Mouse (Mus musculus) embryonic fibroblast, embryonic 13.5 days (primary cell): ENCODE data around the gene Tceal5. TPM values are rescaled to one million over a fixed set of nuclear protein-coding genes. Genes with fewer than 3 reads are reported as not detected.

Source experiments
- H3K27ac ChIP-seq: 2 replicates; pipeline ENCODE4 v1.5.1; 2012; ENCODE audit warnings: low read length, control low read depth, inconsistent platforms; ENCODE audit not compliant: insufficient read depth
- H3K4me1 ChIP-seq: 2 replicates; pipeline ENCODE4 v1.6.1; 2011; ENCODE audit warnings: low read length; ENCODE audit not compliant: control insufficient read depth, insufficient read depth
- H3K4me3 ChIP-seq: 2 replicates; pipeline ENCODE4 v1.5.1; 2011; ENCODE audit warnings: mild to moderate bottlenecking, control low read depth, low read length; ENCODE audit not compliant: insufficient read depth
- CTCF ChIP-seq: IDR thresholded peaks from 2 replicates; pipeline ENCODE4 v1.5.1; 2011; ENCODE audit warnings: mild to moderate bottlenecking, control low read depth, low read length, moderate library complexity, borderline replicate concordance; ENCODE audit not compliant: insufficient read depth
- POLR2A ChIP-seq: IDR thresholded peaks from 2 replicates; pipeline ENCODE4 v1.6.1; 2011; ENCODE audit warnings: low read depth, mild to moderate bottlenecking, control low read depth, low read length, moderate library complexity
- polyA plus RNA-seq: library from polyadenylated mRNA; stranded (reverse); fragments of >200 nt; gene quantifications from 2 replicates; pipeline ENCODE4 v1.2.4, GENCODE M21; 2011; ENCODE audit warnings: low read depth; ENCODE audit not compliant: missing spikeins, insufficient read length

The Tceal5 gene
- polyA plus RNA-seq, 1 experiment: 2.8 TPM

GRCm38 (mm10) chrX:136172118-136172551 is 31.5 kb downstream of the Tceal5 start, which contains the start of gene Tceal8:
TSS of gene Tceal8 (minus strand) at chrX:136172342.
- peak within 1 kb of the TSS; percentile 98 for H3K4me3 ChIP-seq
- peak within 1 kb of the TSS; percentile 90 for H3K27ac ChIP-seq
- H3K4me1 ChIP-seq: no peaks in the 10 kb centered on the region
- no peak for TF ChIP-seq CTCF
- peak; percentile 92 for TF ChIP-seq POLR2A

- TF ChIP-seq POLR2A (no peak; the same call in 1 of the 2 replicates), CTCF (no peak)
- peak overlapping the region; percentile 98 for H3K4me3 ChIP-seq
- H3K4me1 ChIP-seq: no peaks in the 10 kb centered on the region
- H3K27ac ChIP-seq: peak overlapping the region; percentile 89
Measured at GRCm38 (mm10) chrX:136171189-136172117, 32.2 kb downstream of the Tceal5 start.

GRCm38 (mm10) chrX:136170625-136171024 is 33.1 kb downstream of the Tceal5 start:
- H3K4me3 ChIP-seq: peak overlapping the region; percentile 67
- no peak overlapping the region for H3K27ac ChIP-seq
- TF ChIP-seq CTCF: no peak
- TF ChIP-seq POLR2A: no peak
- H3K4me1 ChIP-seq: no peaks in the 10 kb centered on the region

Other genes with a start within 250 kb of the Tceal5 start
- 27.2 and 44.8 TPM in 2 replicates for gene Arxes2, start 210.1 kb downstream of the Tceal5 start, polyA plus RNA-seq
- 3.6 and 12.2 TPM in 2 replicates for gene Arxes1, start 170.5 kb downstream of the Tceal5 start, polyA plus RNA-seq
- gene Bex2, start 135.6 kb downstream of the Tceal5 start, polyA plus RNA-seq: not detected in 2 replicates
- not detected in 2 replicates for gene Nxf3, start 118.6 kb downstream of the Tceal5 start, polyA plus RNA-seq
- 0.80 TPM in 1 of 2 replicates, not detected in the other for gene Bex4, start 64.9 kb downstream of the Tceal5 start, polyA plus RNA-seq
- gene Tceal8, start 31.5 kb downstream of the Tceal5 start, polyA plus RNA-seq: 291 and 306 TPM in 2 replicates
- gene Tceal7, start 10.9 kb upstream of the Tceal5 start, polyA plus RNA-seq: not detected in 2 replicates
- 1.8 TPM in 1 of 2 replicates, not detected in the other for gene Bex1, start 11.6 kb upstream of the Tceal5 start, polyA plus RNA-seq
- gene Tceal9, start 41.2 kb upstream of the Tceal5 start, polyA plus RNA-seq: 254 and 302 TPM in 2 replicates
- gene Bex3, start 66.4 kb upstream of the Tceal5 start, polyA plus RNA-seq: 197 and 203 TPM in 2 replicates